Mouse (Mus musculus): ENCODE data around the gene Faf1. TPM values are rescaled to one million over a fixed set of nuclear protein-coding genes. Genes with fewer than 3 reads are reported as not detected.

Gene Faf1
- total and polyA plus RNA-seq, 2 experiments from 2014 or later: 33.3 to 55.2 TPM

DNA sequence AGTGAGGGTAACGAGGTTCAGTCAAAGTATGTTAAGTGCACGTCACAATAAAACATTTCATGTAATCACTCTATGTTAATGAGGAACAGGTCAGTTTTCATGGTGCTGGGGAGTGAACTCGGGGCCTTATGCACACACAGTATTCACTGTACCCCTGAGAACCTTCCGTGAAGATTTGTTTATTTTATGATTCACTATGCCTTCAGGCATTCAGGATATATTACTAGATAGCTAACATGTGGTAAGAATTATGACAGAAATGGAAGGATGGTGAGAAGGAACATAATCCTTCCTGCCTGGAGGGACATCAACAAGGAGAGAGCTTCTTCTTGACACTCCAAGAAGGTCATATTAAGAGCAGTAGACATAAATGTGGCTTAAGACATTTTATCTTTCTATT lies 29.1 kb upstream of the Faf1 start:
- no peak overlapping the region for H3K4me2 ChIP-seq (ENCODE audit: low read depth)
- WGBS: 83% methylated on average over 4 of the region's 4 CpGs
- no peak for DNase-seq
- no peaks in the 10 kb centered on the region for H3K27me3 ChIP-seq (ENCODE audit: insufficient read depth, low read length)
- no peak overlapping the region for H3K27ac ChIP-seq (ENCODE audit: low read depth, low read length)
- H3K9ac ChIP-seq: no peak overlapping the region
- no peaks in the 10 kb centered on the region for H3K9me3 ChIP-seq (ENCODE audit: low read length)
- no peak overlapping the region for H3K4me3 ChIP-seq (ENCODE audit: low read depth, low read length)
- no peaks in the 10 kb centered on the region for H3K4me1 ChIP-seq (ENCODE audit: insufficient read depth)
- no peak for ATAC-seq
- no peaks in the 10 kb centered on the region for H3K36me3 ChIP-seq (ENCODE audit: insufficient read depth)
- TF ChIP-seq CTCF (IDR thresholded peaks at IDR 0.05; ENCODE audit: low read depth): no peak

DNA sequence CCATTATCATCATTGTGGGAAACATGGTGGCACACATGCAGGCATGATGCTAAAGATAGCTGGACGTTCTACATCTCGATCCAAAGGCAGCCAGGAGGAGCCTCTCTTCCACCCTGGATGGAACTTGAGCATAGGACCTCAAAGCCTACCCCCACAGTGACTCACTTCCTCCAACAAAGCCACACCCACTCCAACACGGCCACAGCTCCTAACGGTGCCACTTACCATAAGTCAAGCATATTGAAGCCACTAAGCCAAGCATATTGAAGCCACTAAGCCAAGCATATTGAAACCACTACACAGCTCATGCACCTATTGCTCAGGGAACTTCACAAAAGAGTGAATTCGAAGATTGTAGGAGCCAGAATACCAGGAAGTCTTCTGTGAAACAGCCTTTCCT lies 27.1 kb upstream of the Faf1 start:
- ATAC-seq: no peak
- Histone ChIP-seq H3K27ac (ENCODE audit: low read depth, low read length) (no peak overlapping the region), H3K27me3 (ENCODE audit: insufficient read depth, low read length) (no peaks in the 10 kb centered on the region), H3K9me3 (ENCODE audit: low read length) (no peaks in the 10 kb centered on the region), H3K4me2 (ENCODE audit: low read depth) (no peak overlapping the region), H3K9ac (no peak overlapping the region), H3K36me3 (ENCODE audit: insufficient read depth) (no peaks in the 10 kb centered on the region), H3K4me1 (ENCODE audit: insufficient read depth) (no peaks in the 10 kb centered on the region), H3K4me3 (ENCODE audit: low read depth, low read length) (no peak overlapping the region)
- 77% methylated on average over 5 of the region's 5 CpGs for WGBS
- no peak for TF ChIP-seq CTCF (IDR thresholded peaks at IDR 0.05; ENCODE audit: low read depth)
- no peak for DNase-seq

DNA sequence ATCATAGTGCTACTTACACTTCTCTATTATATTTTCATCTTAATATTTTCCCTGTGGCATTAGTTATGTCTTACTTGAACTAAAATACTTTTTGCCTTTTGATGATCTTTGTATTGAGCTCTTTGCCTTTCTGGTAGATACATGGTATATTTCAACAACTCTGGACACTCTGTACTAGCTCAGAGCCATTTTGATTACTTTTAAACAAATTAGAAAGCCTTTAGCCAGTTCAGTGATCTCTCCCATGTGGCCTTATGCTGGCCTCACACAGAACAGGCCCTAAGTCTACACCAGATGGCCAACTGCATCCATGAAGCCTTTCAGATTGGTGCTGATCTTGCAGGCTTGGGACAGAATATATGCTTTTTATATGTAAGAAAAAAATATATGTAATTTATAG lies 23.1 kb upstream of the Faf1 start:
- DNase-seq: no peak
- H3K27me3 ChIP-seq (ENCODE audit: insufficient read depth, low read length): peaks cover 10% of the 10 kb centered on the region
- H3K27ac ChIP-seq (ENCODE audit: low read depth, low read length): no peak overlapping the region
- no peaks in the 10 kb centered on the region for H3K9me3 ChIP-seq (ENCODE audit: low read length)
- H3K4me3 ChIP-seq (ENCODE audit: low read depth, low read length): no peak overlapping the region
- no peaks in the 10 kb centered on the region for H3K36me3 ChIP-seq (ENCODE audit: insufficient read depth)
- H3K9ac ChIP-seq: no peak overlapping the region
- no peak for ATAC-seq
- TF ChIP-seq CTCF (IDR thresholded peaks at IDR 0.05; ENCODE audit: low read depth): no peak
- no peak overlapping the region for H3K4me2 ChIP-seq (ENCODE audit: low read depth)
- no peaks in the 10 kb centered on the region for H3K4me1 ChIP-seq (ENCODE audit: insufficient read depth)

DNA sequence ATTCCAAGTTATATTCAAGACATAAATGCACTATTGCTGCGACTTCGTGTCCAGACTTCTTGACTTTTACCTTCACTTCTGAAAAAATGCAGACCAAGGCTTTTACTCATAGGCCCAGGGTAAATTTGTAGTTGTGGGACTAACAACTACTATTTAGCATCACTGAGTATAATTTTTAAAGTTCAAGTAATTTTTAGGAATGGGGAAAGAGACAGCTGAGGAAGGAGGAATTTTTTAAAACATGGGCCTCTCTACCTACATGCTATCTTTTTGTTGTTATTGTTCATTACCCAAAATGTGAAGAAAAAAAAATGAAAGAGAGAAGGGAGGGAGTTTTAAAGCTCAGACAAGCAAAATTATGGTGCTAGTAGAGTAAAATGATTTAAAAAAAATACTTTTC lies 21.7 kb upstream of the Faf1 start:
- H3K9me3 ChIP-seq (ENCODE audit: low read length): no peaks in the 10 kb centered on the region
- ATAC-seq (no peak), DNase-seq (no peak)
- WGBS: 77% methylated on average over 2 of the region's 2 CpGs
- TF ChIP-seq CTCF (IDR thresholded peaks at IDR 0.05; ENCODE audit: low read depth): no peak
- peaks cover 21% of the 10 kb centered on the region for H3K27me3 ChIP-seq (ENCODE audit: insufficient read depth, low read length)
- H3K27ac ChIP-seq (ENCODE audit: low read depth, low read length): no peak overlapping the region
- H3K4me1 ChIP-seq (ENCODE audit: insufficient read depth): no peaks in the 10 kb centered on the region
- no peak overlapping the region for H3K4me2 ChIP-seq (ENCODE audit: low read depth)
- no peak overlapping the region for H3K4me3 ChIP-seq (ENCODE audit: low read depth, low read length)
- no peaks in the 10 kb centered on the region for H3K36me3 ChIP-seq (ENCODE audit: insufficient read depth)
- H3K9ac ChIP-seq: no peak overlapping the region

DNA sequence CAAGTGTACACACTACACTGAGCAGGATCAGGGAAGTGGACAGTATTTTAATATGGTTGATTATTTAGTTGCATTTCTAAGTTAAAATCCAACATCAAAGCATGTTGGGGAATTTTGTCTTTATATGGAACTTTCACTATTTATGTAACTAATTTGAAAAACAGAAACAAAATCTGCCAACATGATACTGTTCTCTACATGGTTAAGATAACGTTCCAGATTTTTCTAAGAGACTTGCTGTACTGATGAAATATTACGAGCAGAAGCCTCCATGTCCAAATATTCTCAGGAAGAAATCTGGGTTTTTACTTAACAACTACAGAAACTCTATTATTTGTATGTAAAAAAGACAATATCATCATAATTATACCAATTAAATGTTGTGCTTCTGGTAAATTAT lies 20.6 kb upstream of the Faf1 start:
- TF ChIP-seq CTCF (IDR thresholded peaks at IDR 0.05; ENCODE audit: low read depth): no peak
- 63% methylated on average over 2 of the region's 2 CpGs for WGBS

DNA sequence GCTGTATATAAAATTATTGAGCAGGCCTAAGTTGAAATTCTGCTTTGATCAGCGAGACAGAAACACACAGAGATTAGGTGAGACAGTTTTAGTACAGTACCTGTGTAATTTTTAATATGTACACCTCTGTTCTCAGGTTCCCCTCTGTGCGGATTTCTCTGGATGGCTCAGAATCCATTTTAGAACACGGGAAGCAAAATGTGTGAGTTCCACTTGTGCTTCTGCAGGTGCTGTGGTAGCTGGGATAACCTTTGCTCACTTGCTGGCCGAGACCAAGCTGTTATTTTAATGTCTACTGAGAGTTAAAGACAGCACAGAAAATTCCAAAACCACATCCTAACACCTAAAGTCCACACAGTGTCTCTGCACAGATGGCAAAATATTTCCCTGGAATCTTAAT lies 20.1 kb upstream of the Faf1 start:
- Histone ChIP-seq H3K4me1 (ENCODE audit: insufficient read depth) (no peaks in the 10 kb centered on the region), H3K4me2 (ENCODE audit: low read depth) (no peak overlapping the region), H3K9me3 (ENCODE audit: low read length) (no peaks in the 10 kb centered on the region), H3K4me3 (ENCODE audit: low read depth, low read length) (no peak overlapping the region), H3K27ac (ENCODE audit: low read depth, low read length) (no peak overlapping the region), H3K9ac (no peak overlapping the region), H3K27me3 (ENCODE audit: insufficient read depth, low read length) (peaks cover 21% of the 10 kb centered on the region), H3K36me3 (ENCODE audit: insufficient read depth) (no peaks in the 10 kb centered on the region)
- no peak for TF ChIP-seq CTCF (IDR thresholded peaks at IDR 0.05; ENCODE audit: low read depth)
- no peak for DNase-seq
- no peak for ATAC-seq
- 42% methylated on average over 4 of the region's 4 CpGs for WGBS

More for the DNA sequence above, 20.6 kb upstream of the Faf1 start:
- Histone ChIP-seq H3K4me1 (ENCODE audit: insufficient read depth) (no peaks in the 10 kb centered on the region), H3K36me3 (ENCODE audit: insufficient read depth) (no peaks in the 10 kb centered on the region), H3K9ac (no peak overlapping the region), H3K4me2 (ENCODE audit: low read depth) (no peak overlapping the region), H3K9me3 (ENCODE audit: low read length) (no peaks in the 10 kb centered on the region), H3K27me3 (ENCODE audit: insufficient read depth, low read length) (peaks cover 21% of the 10 kb centered on the region), H3K27ac (ENCODE audit: low read depth, low read length) (no peak overlapping the region), H3K4me3 (ENCODE audit: low read depth, low read length) (no peak overlapping the region)
- DNase-seq (no peak), ATAC-seq (no peak)

DNA sequence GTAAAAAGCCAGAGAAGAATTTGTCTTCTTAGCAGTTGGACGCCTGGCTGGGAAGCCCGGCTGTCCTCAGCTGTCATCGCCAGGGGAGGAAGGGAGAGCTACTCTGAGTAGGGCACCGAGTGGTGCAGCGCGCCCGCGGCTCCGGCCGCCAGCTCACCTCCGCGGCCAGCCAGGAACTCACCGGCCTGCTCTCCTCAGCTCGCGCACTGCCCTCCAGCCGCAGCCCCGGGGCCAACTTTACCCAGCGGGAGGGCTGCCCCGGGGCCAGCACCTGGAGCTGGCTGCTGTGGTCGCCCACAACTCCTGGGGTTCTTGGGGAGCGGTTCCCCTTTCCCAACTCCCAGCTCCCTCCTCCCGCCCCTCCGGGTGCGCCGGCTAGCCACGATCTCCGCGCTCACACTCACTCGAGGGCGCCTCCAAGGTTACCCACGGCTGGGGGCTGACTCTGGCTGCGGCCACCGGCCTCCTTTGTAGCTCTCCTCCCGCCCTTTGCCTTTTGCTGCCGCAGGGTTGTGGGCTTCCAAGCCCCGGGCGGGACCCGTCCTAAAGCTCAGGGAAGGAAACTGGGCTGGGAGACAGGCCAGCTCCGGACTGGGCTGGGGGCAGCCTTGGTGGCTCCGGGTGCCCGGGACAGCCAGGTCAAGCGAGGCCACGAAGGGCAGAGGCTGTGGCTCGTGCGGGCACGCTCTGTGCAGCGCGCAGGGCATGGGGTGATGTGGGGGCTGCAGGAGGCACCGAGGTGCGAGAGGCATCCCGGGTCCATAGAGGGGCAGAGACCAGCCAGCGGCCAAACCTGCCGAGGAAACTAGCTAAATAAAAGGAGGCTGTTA lies 19.2 kb upstream of the Faf1 start:
- Histone ChIP-seq H3K27me3 (ENCODE audit: insufficient read depth, low read length) (peaks cover 21% of the 10 kb centered on the region), H3K4me2 (ENCODE audit: low read depth) (peak overlapping the region; percentile 94), H3K4me1 (ENCODE audit: insufficient read depth) (no peaks in the 10 kb centered on the region), H3K36me3 (ENCODE audit: insufficient read depth) (no peaks in the 10 kb centered on the region), H3K4me3 (ENCODE audit: low read depth, low read length) (peak overlapping the region; percentile 41), H3K9me3 (ENCODE audit: low read length) (no peaks in the 10 kb centered on the region), H3K9ac (peak overlapping the region; percentile 19), H3K27ac (ENCODE audit: low read depth, low read length) (no peak overlapping the region)
- DNase-seq (no peak), ATAC-seq (peak; percentile 65)
- no peak for TF ChIP-seq CTCF (IDR thresholded peaks at IDR 0.05; ENCODE audit: low read depth)
- 4% methylated on average over 49 of the region's 53 CpGs for WGBS

Measured in forebrain, postnatal 0 days (tissue).